Mouse (Mus musculus) liver, embryonic 14.5 days (tissue): ENCODE data around the gene Scd4.

Experiments used
- CTCF ChIP-seq: IDR thresholded peaks from 2 replicates; pipeline ENCODE4 v1.5.1; 2016; ENCODE audit warnings: antibody characterized with exemption, low read depth, control low read depth
- EP300 ChIP-seq: IDR thresholded peaks from 2 replicates; pipeline ENCODE4 v1.6.1; 2016; ENCODE audit warnings: antibody characterized with exemption, low read depth

- no peak for TF ChIP-seq CTCF
- no peak for TF ChIP-seq EP300
Observed at GRCm38 (mm10) chr19:44329566-44329965, 3.3 kb upstream of the Scd4 start.
